Mouse (Mus musculus): ENCODE measurements at regions not wholly inside any gene's neighbourhood (a gene's known extent, or its start where the extent isn't known, plus 50 kb on each side); places are given as distances from the start of the nearest gene placed in this dataset.

DNA sequence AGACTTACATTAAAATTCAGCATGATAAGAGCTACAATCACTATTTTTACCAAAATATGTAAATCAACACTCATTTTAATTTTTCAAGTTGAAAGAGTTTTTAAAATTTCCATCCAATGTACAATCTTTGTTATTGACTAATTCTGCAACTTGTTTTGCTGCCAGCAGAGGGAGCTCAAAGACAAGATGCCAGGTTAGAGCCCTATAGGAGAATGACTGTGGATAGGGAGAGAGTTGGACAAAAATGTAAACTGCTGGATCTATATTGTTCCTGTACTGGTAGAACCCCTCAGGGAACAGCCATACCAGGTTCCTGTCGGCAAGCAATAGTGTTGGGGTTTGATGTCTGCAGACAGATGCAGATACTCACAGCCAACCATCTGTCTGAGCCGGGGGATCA lies 288.8 kb upstream of the 4930550L24Rik start:
- DNase-seq, result peak; percentile 5

All from cerebellum, adult 8-10 months (tissue).